Mouse (Mus musculus): Measurements from ENCODE around the gene Vmn1r208. TPM values are rescaled to one million over a fixed set of nuclear protein-coding genes. Genes with fewer than 3 reads are reported as not detected.
"Not testable (repeated sequence)": the region's sequence is repeated elsewhere in the genome, so short reads cannot be mapped to it uniquely, and the experiment has no call there.

Vmn1r208 gene
- not detected in 2 replicates for total RNA-seq (2012; rRNA removed)
- total RNA-seq (2014; rRNA removed) = not detected in 2 replicates
- polyA plus RNA-seq (2012; ENCODE audit: insufficient read length, low read depth) = 0.07 TPM in 1 of 2 replicates, not detected in the other

DNA sequence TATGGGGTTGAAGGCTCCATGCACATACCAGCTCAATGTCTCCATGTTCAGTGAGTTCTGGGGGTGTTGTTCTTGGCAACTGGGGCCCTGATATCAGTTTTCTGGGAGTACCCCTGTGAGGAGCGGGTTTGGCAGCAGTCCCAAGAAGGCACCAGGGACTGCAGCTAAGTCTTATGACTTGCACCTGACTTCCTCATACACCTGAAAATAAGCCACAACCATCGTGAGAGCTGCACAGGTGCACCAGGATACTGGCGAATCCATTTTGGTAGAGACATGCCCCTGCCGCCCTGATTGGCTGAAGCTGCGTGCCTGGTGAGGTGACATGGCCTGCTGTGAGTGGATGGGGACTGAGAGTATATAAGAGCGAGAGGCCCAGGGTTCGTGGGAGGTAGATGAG lies at the start of gene Vmn1r208:
TSS of gene Vmn1r208 (minus strand) at position 101 of the 400 bp plus-strand sequence.
- H3K9ac ChIP-seq (ENCODE audit: insufficient read depth, low read depth); H3K4me1 ChIP-seq (ENCODE audit: control insufficient read depth in 1 of 2, insufficient read depth in 2 of 2); H3K4me2 ChIP-seq (ENCODE audit: insufficient read depth, low read depth, poor library complexity, severe bottlenecking); dilution Hi-C loops (cut with MboI; ENCODE audit: extremely low pct_ligation_motif_present, extremely low pct_unique_long_range_greater_than_20kb, low sequenced_read_pairs); H3K27ac ChIP-seq (ENCODE audit: insufficient read depth, low read depth); H3K36me3 ChIP-seq (replicated peaks in 1 of 2; ENCODE audit: control insufficient read depth in 1 of 2, insufficient read depth in 1 of 2, low read length in 1 of 2); DNase-seq (ENCODE audit: extremely low read depth); in situ Hi-C loops (cut with MboI; ENCODE audit: low pct_ligation_motif_present, low pct_unique_long_range_greater_than_20kb, low sequenced_read_pairs); H3K27me3 ChIP-seq (replicated peaks); H3K9me3 ChIP-seq (replicated peaks; ENCODE audit: low read length); H3K79me2 ChIP-seq (replicated peaks; ENCODE audit: control insufficient read depth, extremely low read depth, insufficient read depth, poor library complexity, severe bottlenecking); H3K4me3 ChIP-seq (replicated peaks in 1 of 3; ENCODE audit: low read depth in 2 of 3, low read length in 2 of 3, poor library complexity in 1 of 3): not testable (repeated sequence)

DNA sequence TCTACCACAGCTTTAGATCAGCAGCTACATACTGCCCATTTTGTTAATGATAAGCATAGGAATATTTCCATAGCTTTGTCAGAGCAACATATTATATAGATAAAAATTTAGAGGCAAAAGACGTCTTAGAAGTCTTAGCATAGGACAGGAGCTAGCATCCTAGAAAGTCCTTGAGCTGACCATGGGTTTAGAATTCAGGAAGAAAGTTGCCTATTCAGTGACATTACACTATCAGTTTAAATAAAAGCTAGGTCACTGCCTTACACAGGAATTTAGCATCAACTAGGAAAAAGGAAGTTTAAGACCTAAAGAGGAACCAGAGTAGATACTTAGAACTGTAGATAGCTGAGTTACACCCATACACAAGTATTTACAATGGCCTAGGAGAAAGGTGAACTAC lies 44.4 kb upstream of the Vmn1r208 start:
- H3K27ac ChIP-seq (ENCODE audit: insufficient read depth, low read depth); H3K9ac ChIP-seq (ENCODE audit: insufficient read depth, low read depth); in situ Hi-C loops (cut with MboI; ENCODE audit: low pct_ligation_motif_present, low pct_unique_long_range_greater_than_20kb, low sequenced_read_pairs); H3K4me1 ChIP-seq (ENCODE audit: control insufficient read depth in 1 of 2, insufficient read depth in 2 of 2); dilution Hi-C loops (cut with MboI; ENCODE audit: extremely low pct_ligation_motif_present, extremely low pct_unique_long_range_greater_than_20kb, low sequenced_read_pairs); DNase-seq (ENCODE audit: extremely low read depth); H3K36me3 ChIP-seq (replicated peaks in 1 of 2; ENCODE audit: control insufficient read depth in 1 of 2, insufficient read depth in 1 of 2, low read length in 1 of 2); H3K27me3 ChIP-seq (replicated peaks); H3K9me3 ChIP-seq (replicated peaks; ENCODE audit: low read length); H3K79me2 ChIP-seq (replicated peaks; ENCODE audit: control insufficient read depth, extremely low read depth, insufficient read depth, poor library complexity, severe bottlenecking); H3K4me2 ChIP-seq (ENCODE audit: insufficient read depth, low read depth, poor library complexity, severe bottlenecking); H3K4me3 ChIP-seq (replicated peaks in 1 of 3; ENCODE audit: low read depth in 2 of 3, low read length in 2 of 3, poor library complexity in 1 of 3): not testable (repeated sequence)

- H3K9ac ChIP-seq (ENCODE audit: insufficient read depth, low read depth); H3K9me3 ChIP-seq (replicated peaks; ENCODE audit: low read length); dilution Hi-C loops (cut with MboI; ENCODE audit: extremely low pct_ligation_motif_present, extremely low pct_unique_long_range_greater_than_20kb, low sequenced_read_pairs); H3K27ac ChIP-seq (ENCODE audit: insufficient read depth, low read depth); H3K4me3 ChIP-seq (replicated peaks in 1 of 3; ENCODE audit: low read depth in 2 of 3, low read length in 2 of 3, poor library complexity in 1 of 3); H3K79me2 ChIP-seq (replicated peaks; ENCODE audit: control insufficient read depth, extremely low read depth, insufficient read depth, poor library complexity, severe bottlenecking); in situ Hi-C loops (cut with MboI; ENCODE audit: low pct_ligation_motif_present, low pct_unique_long_range_greater_than_20kb, low sequenced_read_pairs); H3K27me3 ChIP-seq (replicated peaks); DNase-seq (ENCODE audit: extremely low read depth); H3K4me1 ChIP-seq (ENCODE audit: control insufficient read depth in 1 of 2, insufficient read depth in 2 of 2); H3K4me2 ChIP-seq (ENCODE audit: insufficient read depth, low read depth, poor library complexity, severe bottlenecking); H3K36me3 ChIP-seq (replicated peaks in 1 of 2; ENCODE audit: control insufficient read depth in 1 of 2, insufficient read depth in 1 of 2, low read length in 1 of 2): not testable (repeated sequence)
Measured at GRCm38 (mm10) chr13:22809582-22809981, 32.4 kb upstream of the Vmn1r208 start, which contains the start of gene Vmn1r209. TSS of gene Vmn1r209 (minus strand) at chr13:22809682.

GRCm38 (mm10) chr13:22788096-22788495 lies 10.9 kb upstream of the Vmn1r208 start:
- H3K4me1 ChIP-seq (ENCODE audit: control insufficient read depth in 1 of 2, insufficient read depth in 2 of 2); H3K4me3 ChIP-seq (replicated peaks in 1 of 3; ENCODE audit: low read depth in 2 of 3, low read length in 2 of 3, poor library complexity in 1 of 3); H3K27me3 ChIP-seq (replicated peaks); H3K9ac ChIP-seq (ENCODE audit: insufficient read depth, low read depth); H3K79me2 ChIP-seq (replicated peaks; ENCODE audit: control insufficient read depth, extremely low read depth, insufficient read depth, poor library complexity, severe bottlenecking); H3K36me3 ChIP-seq (replicated peaks in 1 of 2; ENCODE audit: control insufficient read depth in 1 of 2, insufficient read depth in 1 of 2, low read length in 1 of 2); H3K27ac ChIP-seq (ENCODE audit: insufficient read depth, low read depth); in situ Hi-C loops (cut with MboI; ENCODE audit: low pct_ligation_motif_present, low pct_unique_long_range_greater_than_20kb, low sequenced_read_pairs); H3K4me2 ChIP-seq (ENCODE audit: insufficient read depth, low read depth, poor library complexity, severe bottlenecking); DNase-seq (ENCODE audit: extremely low read depth); dilution Hi-C loops (cut with MboI; ENCODE audit: extremely low pct_ligation_motif_present, extremely low pct_unique_long_range_greater_than_20kb, low sequenced_read_pairs); H3K9me3 ChIP-seq (replicated peaks; ENCODE audit: low read length): not testable (repeated sequence)

- H3K4me2 ChIP-seq (ENCODE audit: insufficient read depth, low read depth, poor library complexity, severe bottlenecking); H3K9me3 ChIP-seq (replicated peaks; ENCODE audit: low read length); H3K36me3 ChIP-seq (replicated peaks in 1 of 2; ENCODE audit: control insufficient read depth in 1 of 2, insufficient read depth in 1 of 2, low read length in 1 of 2); DNase-seq (ENCODE audit: extremely low read depth); H3K27ac ChIP-seq (ENCODE audit: insufficient read depth, low read depth); H3K27me3 ChIP-seq (replicated peaks); H3K9ac ChIP-seq (ENCODE audit: insufficient read depth, low read depth); H3K79me2 ChIP-seq (replicated peaks; ENCODE audit: control insufficient read depth, extremely low read depth, insufficient read depth, poor library complexity, severe bottlenecking); dilution Hi-C loops (cut with MboI; ENCODE audit: extremely low pct_ligation_motif_present, extremely low pct_unique_long_range_greater_than_20kb, low sequenced_read_pairs); H3K4me1 ChIP-seq (ENCODE audit: control insufficient read depth in 1 of 2, insufficient read depth in 2 of 2); in situ Hi-C loops (cut with MboI; ENCODE audit: low pct_ligation_motif_present, low pct_unique_long_range_greater_than_20kb, low sequenced_read_pairs); H3K4me3 ChIP-seq (replicated peaks in 1 of 3; ENCODE audit: low read depth in 2 of 3, low read length in 2 of 3, poor library complexity in 1 of 3): not testable (repeated sequence)
Measured at GRCm38 (mm10) chr13:22784159-22784558, 7.0 kb upstream of the Vmn1r208 start.

DNA sequence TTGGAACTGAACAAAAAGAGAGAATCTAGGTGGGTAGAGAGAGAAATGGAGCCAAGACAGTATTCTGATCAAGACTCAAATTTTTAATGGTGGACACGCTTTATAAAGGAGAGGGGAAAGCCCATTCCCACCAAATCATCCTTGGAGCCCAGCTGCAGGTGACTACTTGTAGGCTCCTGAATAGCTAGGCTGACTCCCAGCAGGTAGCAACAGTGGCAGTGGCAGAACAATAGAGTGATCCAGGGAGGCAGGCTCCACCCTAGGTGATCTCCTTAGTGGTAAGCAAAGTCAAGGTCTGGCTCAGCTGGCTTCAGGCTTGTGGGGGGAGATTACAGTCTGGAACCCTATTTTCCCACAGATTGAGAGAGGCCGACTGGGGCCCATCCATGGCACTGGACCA lies 5.6 kb downstream of the Vmn1r208 start:
- H3K27me3 ChIP-seq (replicated peaks); H3K27ac ChIP-seq (ENCODE audit: insufficient read depth, low read depth); H3K4me2 ChIP-seq (ENCODE audit: insufficient read depth, low read depth, poor library complexity, severe bottlenecking); H3K79me2 ChIP-seq (replicated peaks; ENCODE audit: control insufficient read depth, extremely low read depth, insufficient read depth, poor library complexity, severe bottlenecking); H3K9me3 ChIP-seq (replicated peaks; ENCODE audit: low read length); H3K4me3 ChIP-seq (replicated peaks in 1 of 3; ENCODE audit: low read depth in 2 of 3, low read length in 2 of 3, poor library complexity in 1 of 3); H3K4me1 ChIP-seq (ENCODE audit: control insufficient read depth in 1 of 2, insufficient read depth in 2 of 2); DNase-seq (ENCODE audit: extremely low read depth); H3K36me3 ChIP-seq (replicated peaks in 1 of 2; ENCODE audit: control insufficient read depth in 1 of 2, insufficient read depth in 1 of 2, low read length in 1 of 2); in situ Hi-C loops (cut with MboI; ENCODE audit: low pct_ligation_motif_present, low pct_unique_long_range_greater_than_20kb, low sequenced_read_pairs); dilution Hi-C loops (cut with MboI; ENCODE audit: extremely low pct_ligation_motif_present, extremely low pct_unique_long_range_greater_than_20kb, low sequenced_read_pairs); H3K9ac ChIP-seq (ENCODE audit: insufficient read depth, low read depth): not testable (repeated sequence)
